Mouse (Mus musculus) heart, postnatal 0 days (tissue): ENCODE data around the gene Tec.

Experiments
- CTCF ChIP-seq: IDR thresholded peaks from 2 replicates; pipeline ENCODE4 v1.5.1; 2016; ENCODE audit warnings: antibody characterized with exemption, control low read depth, low read depth
- EP300 ChIP-seq: IDR thresholded peaks from 2 replicates; pipeline ENCODE4 v1.6.1; 2016; ENCODE audit warnings: antibody characterized with exemption, low read depth

DNA sequence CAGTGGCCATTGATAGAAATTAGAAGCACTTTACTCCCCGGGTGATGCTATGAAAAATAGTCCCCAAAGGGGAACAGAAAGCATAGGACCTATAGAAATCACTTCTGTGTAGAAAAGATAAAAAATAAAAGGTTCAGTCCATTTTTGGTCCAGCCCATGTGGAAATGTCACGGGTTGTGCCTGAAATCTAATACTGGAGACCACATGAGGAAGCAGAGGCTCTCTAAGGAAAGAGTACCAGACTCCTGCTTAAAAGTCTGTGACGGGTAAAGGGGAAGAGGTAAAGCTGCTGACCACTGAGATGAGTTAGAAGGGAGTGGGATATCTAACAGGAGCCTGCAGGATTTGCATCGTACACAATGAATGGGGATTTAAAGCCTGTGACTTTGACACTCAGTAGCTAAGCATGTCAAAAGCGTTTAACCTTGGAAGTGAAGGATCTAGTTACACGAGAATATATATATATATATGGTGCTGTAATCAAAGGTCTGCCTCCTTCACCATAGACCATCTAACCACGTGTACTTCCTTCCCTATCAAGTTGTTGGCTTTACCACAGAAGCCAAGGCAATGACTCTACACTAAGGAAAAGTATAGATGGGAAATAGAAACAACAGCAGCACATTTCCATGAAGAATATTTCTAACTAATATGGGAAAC lies 6.4 kb downstream of the Tec start:
- TF ChIP-seq CTCF (no peak), EP300 (no peak)
